Mouse (Mus musculus) CD4-positive, CD25-positive, alpha-beta regulatory T cell, adult 4 months (primary cell): ENCODE measurements around the gene Slc9a1. TPM values are rescaled to one million over a fixed set of nuclear protein-coding genes. Genes with fewer than 3 reads are reported as not detected.
A peak's percentile ranks its signal among the peaks of the same experiment; 100 is the strongest.

ENCODE experiments used
- ATAC-seq: one replicate; pipeline ENCODE4 v1.8.0; 2017
- polyA plus RNA-seq, 2 experiments: library from polyadenylated mRNA; unstranded; fragments of 100-300 nt; shearing (Covaris generic); gene quantifications; one replicate each; pipeline ENCODE4 v1.2.1; 2017

Gene Slc9a1
- polyA plus RNA-seq, 2 experiments from 2014 or later, result 9.9 to 19.4 TPM

DNA sequence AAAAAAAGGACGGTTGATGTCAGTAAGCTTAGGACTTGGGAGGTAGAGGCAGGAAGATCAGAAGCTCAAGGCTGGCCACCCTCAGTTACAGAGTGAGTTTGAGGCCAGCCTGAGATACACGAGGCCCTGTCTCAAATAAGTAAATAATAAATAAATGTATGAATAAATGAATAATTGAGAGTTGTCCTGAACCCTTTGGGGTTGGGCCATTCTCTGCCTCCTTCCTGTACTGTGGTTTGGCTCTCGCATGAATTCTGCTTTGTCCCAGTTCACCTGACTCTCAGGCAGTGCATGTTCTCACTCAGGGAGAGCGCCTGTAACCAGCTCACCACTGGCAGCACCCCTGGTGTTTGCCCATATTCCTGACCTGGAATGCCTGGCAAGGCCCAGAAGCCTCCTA lies 4.5 kb downstream of the Slc9a1 start:
- ATAC-seq, result no peak

DNA sequence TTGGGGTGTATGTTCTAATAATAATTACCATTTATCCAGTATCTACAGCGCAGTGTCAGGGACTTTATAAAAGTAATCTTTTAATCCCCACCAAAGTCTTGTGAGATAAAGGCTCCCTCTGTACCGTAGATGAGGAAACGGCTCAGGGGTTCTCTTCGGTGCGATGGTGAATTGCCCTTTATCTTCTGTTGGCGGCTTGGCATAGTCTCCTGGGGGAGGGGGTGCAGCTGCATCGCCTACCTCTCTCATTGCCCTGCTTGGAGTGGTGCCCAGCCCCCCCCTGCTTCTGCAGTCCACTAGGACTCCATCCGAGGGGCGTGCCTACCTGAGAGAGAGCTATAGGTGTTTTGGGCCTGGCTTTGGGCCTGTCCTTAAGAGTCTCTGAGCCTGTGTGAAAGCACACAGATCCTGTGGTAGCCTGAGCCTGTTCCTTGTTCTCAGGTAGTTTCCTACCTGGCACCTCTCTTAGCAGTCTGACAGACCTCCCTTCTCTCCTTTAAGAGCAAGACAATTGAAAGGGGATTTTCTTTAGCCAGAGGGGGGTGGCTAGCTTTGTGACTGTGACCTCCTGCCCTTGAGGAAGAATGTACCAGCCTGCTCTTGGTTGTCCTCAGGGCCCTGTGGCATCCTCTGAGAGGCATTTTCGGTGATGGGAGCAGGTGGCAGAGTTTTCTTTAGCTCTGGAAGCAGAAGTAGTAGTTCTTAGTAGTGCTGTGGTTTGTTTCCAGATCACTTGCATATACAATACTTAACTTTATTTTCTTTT lies 6.5 kb downstream of the Slc9a1 start:
- ATAC-seq, result no peak

DNA sequence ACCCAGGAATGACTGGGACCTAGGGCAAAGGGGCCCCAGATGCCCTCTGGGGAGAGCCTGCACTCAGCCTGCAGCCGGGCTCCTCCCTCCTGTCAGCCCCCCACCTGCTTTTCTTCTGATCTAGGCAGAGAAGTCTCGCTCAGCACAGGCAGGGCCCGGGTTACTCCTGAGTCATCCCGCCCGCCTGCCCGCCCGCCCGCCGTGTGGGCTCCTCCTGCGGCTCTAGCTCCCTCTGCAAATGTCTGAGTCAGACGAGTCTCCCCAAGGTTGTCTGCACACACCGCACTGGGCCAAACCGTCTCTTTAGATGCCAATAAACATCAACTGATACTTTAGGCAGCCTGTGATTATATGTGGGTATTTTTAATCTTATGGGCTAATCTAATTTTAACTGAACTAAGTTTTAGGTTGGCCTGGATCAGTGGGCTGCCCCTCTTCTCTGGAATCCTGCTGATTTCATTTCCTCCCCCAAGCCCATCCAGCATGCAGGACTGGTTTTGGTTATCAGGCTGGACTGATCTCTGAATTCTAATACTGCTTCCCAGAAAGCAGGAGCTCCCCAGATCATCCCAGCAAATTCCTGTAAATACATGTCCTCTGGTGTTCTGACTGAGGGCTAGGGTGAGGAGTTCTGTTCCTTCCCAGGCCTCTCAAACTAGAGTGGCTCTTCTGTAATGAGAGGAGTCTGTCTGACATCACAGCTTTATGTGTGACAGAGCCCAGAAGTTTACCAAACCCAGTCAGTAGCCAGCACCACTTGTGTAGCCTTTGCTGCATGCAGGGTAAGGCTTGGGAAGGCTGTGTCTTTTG lies 8.9 kb downstream of the Slc9a1 start:
- ATAC-seq, result no peak

- ATAC-seq, result no peak
Observed at GRCm38 (mm10) chr4:133379046-133379347, 9.5 kb downstream of the Slc9a1 start.

GRCm38 (mm10) chr4:133379861-133380260 lies 10.4 kb downstream of the Slc9a1 start:
- ATAC-seq, result no peak

DNA sequence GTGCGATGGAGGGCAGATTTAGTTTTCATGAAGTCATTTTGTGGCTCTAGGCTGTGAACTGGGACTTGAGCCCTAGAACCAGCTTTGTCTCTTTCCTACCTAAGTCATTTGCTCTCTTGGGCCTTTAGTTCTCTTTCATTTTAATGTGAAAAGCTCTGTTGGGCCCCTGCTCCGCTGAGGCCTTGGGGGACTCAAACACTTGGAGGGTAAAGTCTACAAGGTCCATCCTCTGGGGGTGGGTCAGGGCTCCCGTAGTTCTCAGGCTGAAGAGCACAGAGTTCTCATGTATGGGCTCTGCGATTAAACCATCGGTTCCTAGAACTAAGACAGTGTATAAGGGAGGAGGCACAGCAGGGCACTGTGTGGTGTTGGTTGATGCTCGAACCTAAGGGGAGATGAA lies 11.0 kb downstream of the Slc9a1 start:
- ATAC-seq, result no peak

GRCm38 (mm10) chr4:133381141-133381540 lies 11.6 kb downstream of the Slc9a1 start:
- no peak for ATAC-seq

DNA sequence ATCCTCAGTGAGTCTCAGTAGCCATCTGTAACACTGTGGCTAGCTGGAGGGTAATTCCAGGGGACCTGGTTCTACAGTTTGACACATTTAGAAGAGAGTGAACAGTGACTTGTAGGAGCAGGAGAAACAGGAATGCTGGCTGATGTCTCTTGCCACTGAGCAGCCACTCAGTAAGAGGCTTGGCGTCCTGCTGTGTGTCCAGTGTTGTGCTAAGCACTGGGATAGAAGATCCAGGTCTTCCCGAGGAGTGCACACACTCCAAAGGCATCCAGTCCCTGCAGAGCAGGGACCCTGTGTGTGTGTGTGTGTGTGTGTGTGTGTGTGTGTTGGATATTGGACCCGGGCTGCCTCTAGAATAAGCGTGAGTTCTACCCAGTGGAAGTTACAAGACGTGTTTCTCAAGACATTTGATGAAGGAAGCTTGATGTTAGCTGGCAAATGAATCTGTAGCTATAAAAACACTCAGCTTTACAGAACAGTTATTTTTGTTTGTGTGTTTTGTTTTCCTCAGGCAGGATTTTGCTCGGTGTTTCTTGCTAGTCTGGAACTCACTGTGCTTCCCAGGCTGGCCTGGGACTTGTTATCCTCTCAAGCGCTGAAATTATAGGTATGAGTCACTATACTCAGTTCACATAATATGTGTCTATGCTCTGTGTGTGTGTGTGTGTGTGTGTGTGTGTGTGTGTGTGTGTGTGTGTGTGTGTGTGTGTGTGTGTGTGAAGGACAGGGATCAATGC lies 16.7 kb downstream of the Slc9a1 start:
- ATAC-seq, result no peak

DNA sequence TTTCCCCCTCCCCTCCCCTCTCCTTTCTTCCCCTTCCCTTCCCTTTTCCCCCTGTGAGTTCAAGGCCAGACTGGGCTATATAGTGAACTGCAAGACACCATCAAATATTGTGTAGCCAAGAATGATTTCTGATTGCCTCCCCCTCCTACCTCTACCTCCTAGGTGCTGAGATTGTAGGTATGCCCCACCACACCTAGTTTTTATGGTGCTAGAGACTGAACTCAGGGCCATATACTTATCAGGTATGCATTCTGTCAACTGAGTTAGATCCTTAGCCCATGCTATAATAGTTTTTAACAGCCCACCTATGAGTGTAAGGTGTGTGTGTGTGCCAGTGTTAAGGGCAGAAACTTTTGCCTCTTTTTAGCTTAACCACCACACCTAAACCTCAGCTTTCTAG lies 17.5 kb downstream of the Slc9a1 start:
- ATAC-seq, result no peak

- ATAC-seq, result no peak
Observed at GRCm38 (mm10) chr4:133388781-133389552, 19.5 kb downstream of the Slc9a1 start.

DNA sequence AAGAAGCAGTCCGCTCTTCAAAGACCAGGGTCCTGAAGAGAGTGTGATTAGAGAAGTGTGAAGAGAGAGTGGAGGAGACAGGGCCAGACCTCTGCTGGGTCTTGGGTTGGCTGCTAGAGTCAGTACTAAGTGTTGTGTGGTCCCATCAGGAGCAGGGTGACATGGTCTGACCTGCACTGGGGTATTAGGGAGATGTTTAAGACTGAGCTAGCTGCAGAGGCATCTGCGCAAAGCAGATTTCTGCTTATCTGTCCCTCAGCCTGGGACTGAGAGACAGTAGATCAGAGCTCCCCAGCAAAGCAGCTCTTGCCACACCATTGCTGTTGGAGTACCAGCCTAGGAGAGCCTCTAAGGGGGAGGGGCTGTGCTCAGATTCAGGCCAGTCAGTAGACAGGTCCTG lies 20.5 kb downstream of the Slc9a1 start:
- ATAC-seq, result no peak

GRCm38 (mm10) chr4:133390585-133390984 lies 21.1 kb downstream of the Slc9a1 start:
- ATAC-seq, result no peak

- ATAC-seq, result no peak
Observed at GRCm38 (mm10) chr4:133391185-133392040, 21.9 kb downstream of the Slc9a1 start.

DNA sequence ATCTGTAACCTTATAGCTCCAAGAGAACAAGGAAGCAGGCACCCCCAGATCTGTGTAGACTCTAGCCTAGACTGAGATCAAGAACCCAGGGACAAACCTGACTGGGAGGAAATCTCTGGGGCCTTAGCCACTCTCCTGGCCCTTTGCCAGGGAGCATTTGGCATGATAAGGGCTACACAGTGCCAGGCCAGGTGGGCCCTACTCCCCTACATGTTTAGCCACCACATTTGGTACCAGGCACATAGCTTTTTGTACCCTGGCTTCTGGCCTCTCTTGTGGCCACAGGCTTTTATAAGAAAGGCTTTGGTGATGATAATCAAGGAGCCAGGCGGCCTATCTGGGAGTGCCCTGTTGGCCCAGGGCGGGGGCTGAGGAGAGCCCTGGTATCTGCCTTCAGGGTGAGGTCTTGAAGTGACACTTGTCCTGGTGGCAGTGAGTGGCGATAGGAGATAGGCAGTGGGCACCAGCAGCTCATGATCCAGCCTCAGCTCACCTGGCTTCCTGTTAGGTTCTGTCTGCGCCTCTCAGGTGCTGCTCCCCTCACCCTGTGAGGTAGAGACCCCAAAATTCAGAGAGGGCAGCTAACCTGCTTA lies 25.6 kb downstream of the Slc9a1 start:
- ATAC-seq, result no peak

DNA sequence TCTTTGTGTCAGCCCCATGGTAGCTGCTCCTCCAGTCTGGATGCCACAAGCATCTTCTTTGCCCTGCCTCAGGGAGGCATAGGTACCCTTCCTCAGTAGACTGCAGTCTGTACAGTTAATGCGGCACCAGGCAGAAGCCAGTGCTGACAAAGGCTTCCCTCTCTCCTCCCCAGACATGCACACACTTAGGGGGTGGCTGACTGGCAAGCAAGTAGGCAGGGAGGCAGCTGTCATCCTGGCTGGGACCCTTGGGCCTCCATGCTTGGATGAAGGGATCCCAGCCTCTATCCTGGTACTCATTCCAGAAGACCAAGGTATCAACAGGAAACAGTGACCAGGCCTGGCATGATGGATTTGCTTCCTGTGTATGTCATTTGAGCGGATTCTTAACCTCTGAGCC lies 26.6 kb downstream of the Slc9a1 start:
- ATAC-seq, result no peak

- no peak for ATAC-seq
Observed at GRCm38 (mm10) chr4:133397299-133397698, 27.8 kb downstream of the Slc9a1 start.

- ATAC-seq, result no peak
Observed at GRCm38 (mm10) chr4:133397961-133398360, 28.5 kb downstream of the Slc9a1 start.

DNA sequence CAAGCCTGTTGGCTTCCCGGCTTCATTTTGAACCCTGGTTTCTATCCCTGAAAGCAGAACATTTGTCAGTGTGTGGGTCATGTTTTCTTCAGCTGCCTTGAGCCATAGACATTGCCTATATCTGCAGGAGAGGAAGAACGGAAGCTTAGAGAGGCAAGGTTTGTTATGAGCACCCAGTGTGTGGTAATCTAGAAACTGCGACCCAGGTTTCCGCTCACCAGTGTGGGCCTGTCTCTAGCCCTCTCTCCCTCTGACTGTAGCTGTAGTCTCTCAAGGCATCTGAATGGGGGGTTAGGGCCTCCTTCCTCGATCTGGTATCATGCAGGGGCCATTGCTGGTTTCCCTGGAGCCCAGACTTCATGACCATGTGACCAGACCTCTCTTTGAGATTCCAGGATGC lies 29.1 kb downstream of the Slc9a1 start:
- peak; percentile 73 for ATAC-seq

DNA sequence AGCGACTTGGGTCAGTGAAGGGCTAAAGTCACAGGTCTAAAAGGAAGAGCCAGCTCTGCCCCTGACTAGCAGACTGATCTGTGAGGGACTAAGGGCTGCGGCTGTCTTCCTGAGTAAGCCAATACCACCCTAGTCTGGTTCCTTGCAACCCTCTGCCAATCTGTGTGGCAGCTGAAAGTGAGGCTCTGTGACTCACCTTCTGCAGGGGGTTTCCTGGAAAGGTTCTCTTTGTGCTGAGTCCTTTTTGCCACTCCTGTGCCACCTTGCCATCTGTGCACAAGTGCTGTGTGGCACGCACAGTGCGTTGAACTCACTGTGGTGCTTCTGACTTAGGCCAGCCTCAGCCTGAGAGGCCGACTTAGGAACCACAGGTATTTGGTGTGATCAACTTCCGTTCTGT lies 30.0 kb downstream of the Slc9a1 start:
- peak; percentile 77 for ATAC-seq

DNA sequence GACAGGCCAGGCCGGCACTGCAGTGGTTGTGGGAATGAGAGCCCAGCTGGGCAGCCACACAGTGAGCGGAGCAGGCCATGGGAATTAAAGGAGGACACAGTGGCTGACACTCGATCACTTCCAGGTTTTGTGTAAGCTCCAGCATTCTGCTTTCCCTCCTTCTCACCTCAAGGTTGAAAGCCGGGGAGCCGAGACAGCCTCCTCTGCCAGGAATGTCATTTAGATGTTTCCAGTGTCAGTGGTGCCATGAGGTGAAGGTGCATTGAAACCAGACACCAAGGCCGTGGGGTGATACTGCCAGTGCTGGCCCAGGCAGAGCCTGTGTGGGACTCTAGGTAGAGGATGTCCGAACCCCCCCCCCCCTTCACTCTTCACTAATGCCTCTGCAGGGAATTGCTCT lies 30.6 kb downstream of the Slc9a1 start:
- no peak for ATAC-seq

- ATAC-seq, result peak; percentile 18
Observed at GRCm38 (mm10) chr4:133402011-133402410, 32.5 kb downstream of the Slc9a1 start.
